Mouse (Mus musculus): ENCODE measurements around the gene Galnt7.
A peak's percentile ranks its signal among the peaks of the same experiment; 100 is the strongest.

Gene Galnt7

GRCm38 (mm10) chr8:57652456-57653055 is at the start of gene Galnt7:
TSS of gene Galnt7 (minus strand) at chr8:57653032.
- peak; percentile 84 for DNase-seq (ENCODE audit: extremely low spot score)

- no peak for DNase-seq (ENCODE audit: extremely low spot score)
These were observed 35.8 kb upstream of the Galnt7 start for GRCm38 (mm10) chr8:57688633-57689032.

DNA sequence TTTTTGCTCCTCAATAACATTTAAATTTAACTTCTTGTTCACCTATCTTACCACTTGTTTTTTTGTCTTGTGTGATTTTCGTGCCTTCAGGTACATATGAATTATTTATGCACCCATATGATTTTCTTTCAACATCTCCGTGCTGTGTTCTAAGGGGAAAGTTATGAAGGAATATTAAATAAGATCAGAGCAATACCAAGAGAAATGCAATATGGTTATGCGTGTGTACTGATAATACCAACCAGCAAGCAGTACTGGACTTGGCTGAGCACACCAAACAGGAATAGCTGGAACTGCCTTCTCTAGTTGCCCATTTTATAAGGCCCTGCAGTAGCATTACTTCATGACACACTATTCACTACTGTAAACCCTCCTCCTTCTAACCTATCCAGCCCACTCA is 33.0 kb upstream of the Galnt7 start:
- DNase-seq (ENCODE audit: extremely low spot score), result no peak

DNA sequence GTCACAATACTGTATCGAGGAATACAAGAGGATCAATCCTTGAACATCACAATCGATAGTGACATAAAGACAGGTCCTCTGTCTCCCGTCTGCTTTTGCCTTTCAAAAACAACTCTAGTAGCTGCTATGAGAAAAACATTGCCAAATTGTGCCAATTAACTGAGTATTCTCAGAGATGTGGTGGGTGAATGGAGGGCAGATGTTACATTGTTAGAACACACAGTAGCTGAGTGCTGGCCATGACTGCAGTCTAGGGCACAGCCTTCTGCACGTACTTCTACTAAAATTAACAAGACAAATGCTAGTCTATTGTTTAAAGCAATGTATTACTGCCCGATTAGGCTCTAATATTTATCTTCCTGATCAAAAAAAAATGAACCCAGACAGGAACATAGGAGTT is 27.2 kb upstream of the Galnt7 start:
- DNase-seq (ENCODE audit: extremely low spot score), result no peak

GRCm38 (mm10) chr8:57664121-57664520 is 11.3 kb upstream of the Galnt7 start:
- no peak for DNase-seq (ENCODE audit: extremely low spot score)

GRCm38 (mm10) chr8:57660019-57660418 is 7.2 kb upstream of the Galnt7 start:
- no peak for DNase-seq (ENCODE audit: extremely low spot score)

GRCm38 (mm10) chr8:57656446-57656845 is 3.6 kb upstream of the Galnt7 start:
- no peak for DNase-seq (ENCODE audit: extremely low spot score)

DNA sequence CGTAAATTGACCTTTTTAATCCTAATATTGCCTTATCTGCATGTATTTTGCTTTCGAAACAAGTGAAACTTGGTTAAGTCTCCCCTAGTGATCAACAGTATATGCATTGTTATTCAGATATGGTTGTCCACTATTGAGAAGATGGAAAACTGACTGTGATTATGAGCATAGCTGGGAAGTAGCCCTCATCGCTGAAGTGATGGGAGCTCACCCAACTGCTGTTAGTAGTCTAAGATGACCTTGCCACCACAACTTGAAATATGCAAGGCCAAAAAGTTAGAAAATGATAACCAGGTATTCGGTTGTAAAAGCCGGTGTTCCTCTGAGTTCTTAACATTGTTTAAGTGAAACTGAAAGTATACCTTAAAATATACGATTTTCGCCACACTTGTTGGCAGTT is 1.3 kb upstream of the Galnt7 start:
- DNase-seq (ENCODE audit: extremely low spot score), result no peak

- no peak for DNase-seq (ENCODE audit: extremely low spot score)
These were observed 915 bp upstream of the Galnt7 start for GRCm38 (mm10) chr8:57653768-57654125.

DNA sequence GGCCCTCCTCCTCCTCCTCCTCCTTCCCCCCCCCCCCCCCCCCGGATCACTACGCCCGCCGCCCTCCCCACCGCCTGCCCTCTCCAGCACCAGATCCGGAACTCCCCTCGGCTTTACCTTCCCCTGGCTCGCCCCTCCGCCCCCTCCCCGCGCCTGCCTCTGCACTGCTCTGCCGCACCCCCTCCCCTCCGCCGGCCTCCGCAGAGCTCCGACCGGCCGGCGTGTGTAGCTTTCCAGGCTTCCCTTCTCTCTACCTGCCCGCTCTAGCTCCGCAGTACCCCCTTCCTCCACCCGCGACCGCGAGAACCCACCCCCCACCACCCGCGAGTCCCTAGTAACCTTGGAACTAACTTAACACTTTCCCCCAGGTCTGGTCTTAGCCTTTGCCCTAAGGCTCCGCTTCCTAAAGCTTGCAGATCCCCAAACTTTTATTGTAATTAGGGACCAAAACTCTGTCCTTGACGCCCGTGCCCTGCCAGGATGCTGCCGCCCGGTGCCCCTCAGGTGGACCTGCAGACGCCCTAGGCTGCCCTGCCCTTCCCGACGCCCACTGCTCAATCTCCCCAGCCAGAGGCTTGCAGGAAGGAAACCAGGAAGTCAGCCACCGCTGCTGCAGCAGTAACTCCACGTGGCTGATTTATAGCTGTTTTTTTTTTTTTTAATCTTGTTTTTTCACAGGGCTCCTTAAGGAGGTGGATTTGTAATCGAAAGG is 380 bp upstream of the Galnt7 start:
- DNase-seq (ENCODE audit: extremely low spot score), result peak; percentile 80

GRCm38 (mm10) chr8:57651689-57652455 is 960 bp downstream of the Galnt7 start:
- peak; percentile 73 for DNase-seq (ENCODE audit: extremely low spot score)

- no peak for DNase-seq (ENCODE audit: extremely low spot score)
These were observed 1.5 kb downstream of the Galnt7 start for GRCm38 (mm10) chr8:57651357-57651688.

- no peak for DNase-seq (ENCODE audit: extremely low spot score)
These were observed 2.6 kb downstream of the Galnt7 start for GRCm38 (mm10) chr8:57650216-57650615.

DNA sequence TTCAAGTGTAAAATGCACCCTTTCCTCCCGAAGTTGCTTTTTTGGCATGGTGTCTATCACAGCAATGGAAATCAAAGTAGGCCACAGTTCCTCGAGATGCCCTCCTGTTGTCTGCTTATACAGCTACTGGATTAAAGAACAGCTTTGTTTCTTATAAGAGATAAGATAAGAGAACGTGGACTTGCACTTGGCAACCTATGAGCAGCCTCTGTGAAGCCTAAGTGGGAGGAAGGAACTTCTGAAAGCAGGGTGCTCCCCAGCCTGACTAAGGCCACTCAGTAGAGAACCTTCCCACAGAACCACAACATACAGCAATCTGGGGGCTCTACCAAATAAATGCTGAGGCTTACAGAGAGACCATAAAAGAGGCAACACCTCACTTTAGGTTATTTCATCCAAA is 5.3 kb downstream of the Galnt7 start:
- DNase-seq (ENCODE audit: extremely low spot score), result no peak

- no peak for DNase-seq (ENCODE audit: extremely low spot score)
These were observed 8.6 kb downstream of the Galnt7 start for GRCm38 (mm10) chr8:57644281-57644680.

DNA sequence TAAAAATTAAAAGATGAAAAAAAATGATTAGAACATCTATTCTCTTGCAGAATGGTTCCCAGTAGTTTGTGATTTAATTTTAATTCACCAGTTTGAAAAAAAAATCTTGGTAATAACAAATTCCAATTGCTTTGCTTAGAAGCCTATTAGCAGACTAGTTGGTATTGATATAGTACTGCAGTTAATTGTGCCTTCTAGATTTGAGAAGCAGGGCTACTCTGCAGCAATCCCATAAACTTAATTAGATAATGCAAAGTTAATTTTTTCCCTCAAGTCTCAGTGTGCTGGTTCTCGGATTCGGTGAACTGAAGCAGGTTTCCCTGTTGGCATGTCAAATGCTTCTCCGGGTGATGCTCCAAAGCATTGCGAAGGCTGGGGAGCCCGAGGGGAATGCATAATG is 10.1 kb downstream of the Galnt7 start:
- no peak for DNase-seq (ENCODE audit: extremely low spot score)

- no peak for DNase-seq (ENCODE audit: extremely low spot score)
These were observed 13.9 kb downstream of the Galnt7 start for GRCm38 (mm10) chr8:57638925-57639324.

DNA sequence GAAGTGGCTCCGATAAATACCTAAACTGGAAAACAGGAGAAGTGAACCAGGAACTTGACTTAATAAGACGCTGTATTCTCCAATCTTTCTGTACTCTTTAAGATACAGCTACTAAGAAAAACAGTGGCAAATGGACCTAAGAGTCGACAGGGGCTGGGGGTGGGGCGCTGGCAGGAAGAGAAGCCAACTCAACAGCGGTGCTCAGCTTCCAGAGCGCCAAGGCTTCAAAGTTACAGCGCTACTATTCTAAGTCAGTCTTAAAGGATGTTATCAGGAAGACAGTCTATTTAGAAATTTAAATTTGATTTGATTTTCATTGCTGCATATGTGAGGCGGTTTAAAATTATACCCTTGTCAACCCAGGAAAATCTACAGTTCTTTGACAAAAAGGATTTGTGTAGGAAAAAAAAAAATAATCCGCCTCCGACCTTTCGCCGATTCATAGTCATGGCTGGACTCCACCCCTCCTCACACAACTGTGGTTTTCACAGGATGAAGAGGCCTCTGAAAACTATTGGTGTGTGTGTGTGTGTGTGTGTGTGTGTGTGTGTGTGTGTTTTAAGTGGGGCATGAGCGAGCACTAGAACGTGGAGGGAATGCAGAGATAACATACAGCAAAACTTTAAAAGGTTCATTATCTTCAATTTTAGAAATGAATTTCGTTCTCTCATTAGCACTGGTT is 15.1 kb downstream of the Galnt7 start:
- DNase-seq (ENCODE audit: extremely low spot score), result no peak

GRCm38 (mm10) chr8:57636698-57637097 is 16.1 kb downstream of the Galnt7 start:
- DNase-seq (ENCODE audit: extremely low spot score), result no peak

GRCm38 (mm10) chr8:57636281-57636680 is 16.6 kb downstream of the Galnt7 start:
- DNase-seq (ENCODE audit: extremely low spot score), result no peak

GRCm38 (mm10) chr8:57631780-57632179 is 21.1 kb downstream of the Galnt7 start:
- no peak for DNase-seq (ENCODE audit: extremely low spot score)

DNA sequence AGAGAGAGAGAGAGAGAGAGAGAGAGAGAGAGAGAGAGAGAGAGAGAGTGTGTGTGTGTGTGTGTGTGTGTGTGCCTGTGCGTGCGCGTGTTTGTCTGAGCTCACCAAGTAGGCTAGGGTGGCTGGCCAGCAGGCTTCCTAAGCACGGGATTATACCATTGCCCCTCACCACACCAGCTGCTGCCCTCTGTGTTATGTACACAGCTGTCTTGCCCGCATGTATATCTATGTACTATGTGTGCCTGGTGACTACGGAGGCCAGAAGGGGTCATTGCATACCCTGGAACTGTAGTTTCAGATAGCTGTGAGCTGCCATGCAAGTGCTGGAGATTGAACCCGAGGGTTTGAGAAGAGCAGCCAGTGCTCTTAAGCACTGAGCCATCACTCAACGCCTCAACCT is 22.7 kb downstream of the Galnt7 start:
- DNase-seq (ENCODE audit: extremely low spot score), result no peak
